Mouse (Mus musculus): ENCODE measurements around the gene Jade3.

Gene Jade3

GRCm38 (mm10) chrX:20548011-20548879, 122.8 kb downstream of the Jade3 start:
- DNase-seq (ENCODE audit: low spot score in 2 of 2): no peak

GRCm38 (mm10) chrX:20548880-20549440, 123.5 kb downstream of the Jade3 start:
- DNase-seq (ENCODE audit: low spot score in 2 of 2): no peak

- DNase-seq (ENCODE audit: low spot score in 2 of 2): no peak
Observed at GRCm38 (mm10) chrX:20549532-20549931, 124.0 kb downstream of the Jade3 start, which contains the start of gene Rgn. Rgn (plus strand) TSS chrX:20549787.

GRCm38 (mm10) chrX:20552199-20552598, 126.7 kb downstream of the Jade3 start:
- no peak for DNase-seq (ENCODE audit: low spot score in 2 of 2)

- no peak for DNase-seq (ENCODE audit: low spot score in 2 of 2)
Observed at GRCm38 (mm10) chrX:20561846-20562245, 136.4 kb downstream of the Jade3 start.

- no peak for DNase-seq (ENCODE audit: low spot score in 2 of 2)
Observed at GRCm38 (mm10) chrX:20563941-20564340, 138.5 kb downstream of the Jade3 start.
